Comparison of ENCODE assay signal across 9 mouse cellular contexts in genomic region chr1:64876276-64876675, GRCm38 (mm10).
DNase-seq lines count a peak whose midpoint lies in the region; ATAC-seq and TF ChIP-seq lines count a peak whose summit lies in the region.
"Had no signal": no experiment of that assay in that cellular context is flagged by ENCODE, and none has a peak within 500 bp of the region (broad histone marks: within the 10 kb centered on the region; RNA-seq: fewer than 3 reads in every experiment).

No protein-coding gene starts in this region.

- no peak overlapping the region for H3ac ChIP-seq in myocyte (ENCODE audit: control insufficient read depth, insufficient read length)

- H3K36me3 ChIP-seq in embryonic facial prominence, embryonic 14.5 days (ENCODE audit: control insufficient read depth, insufficient read depth, low read length) = no peaks in the 10 kb centered on the region
- H3K36me3 ChIP-seq in embryonic facial prominence, embryonic 10.5 days (replicated peaks) = peaks cover 4% of the 10 kb centered on the region; the same call in 1 of the 2 replicates
- H3K36me3 ChIP-seq in kidney, embryonic 14.5 days (ENCODE audit: control insufficient read depth, insufficient read depth, low read length) = no peaks in the 10 kb centered on the region
- H3K36me3 ChIP-seq in myocyte (ENCODE audit: control insufficient read depth, insufficient read depth) = no peaks in the 10 kb centered on the region
- no peaks in the 10 kb centered on the region; the same call in 1 of the 2 replicates for H3K36me3 ChIP-seq in midbrain, embryonic 16.5 days (ENCODE audit: control insufficient read depth, insufficient read depth, low read length)
- no peaks in the 10 kb centered on the region; the same call in 1 of the 2 replicates for H3K36me3 ChIP-seq in midbrain, embryonic 10.5 days

- no peak overlapping the region for H3K4me3 ChIP-seq in embryonic facial prominence, embryonic 14.5 days (ENCODE audit: low read depth, low read length)
- H3K4me3 ChIP-seq in embryonic facial prominence, embryonic 10.5 days = no peak overlapping the region
- no peak overlapping the region for H3K4me3 ChIP-seq in kidney, embryonic 14.5 days (ENCODE audit: low read length)
- no peak overlapping the region for H3K4me3 ChIP-seq in myocyte
- H3K4me3 ChIP-seq in midbrain, embryonic 16.5 days (ENCODE audit: low read depth, low read length) = no peak overlapping the region
- H3K4me3 ChIP-seq in midbrain, embryonic 10.5 days = no peak overlapping the region
- H3K4me3 ChIP-seq: embryonic facial prominence, embryonic 13.5 days had no signal

- ATAC-seq in embryonic facial prominence, embryonic 14.5 days (ENCODE audit: low read depth) = no peak
- peak; percentile 95 for ATAC-seq in common myeloid progenitor, adult 5-6 weeks (replicated peaks; ENCODE audit: low read depth, poor library complexity, severe bottlenecking)
- peak; percentile 36; the same call in 1 of the 2 replicates for ATAC-seq in kidney, embryonic 14.5 days (ENCODE audit: low FRiP score, low TSS enrichment)
- no peak for ATAC-seq in midbrain, embryonic 16.5 days

- H3K9me3 ChIP-seq in embryonic facial prominence, embryonic 14.5 days (ENCODE audit: control insufficient read depth, low read length) = no peaks in the 10 kb centered on the region
- no peaks in the 10 kb centered on the region for H3K9me3 ChIP-seq in embryonic facial prominence, embryonic 10.5 days
- H3K9me3 ChIP-seq in kidney, embryonic 14.5 days (ENCODE audit: control insufficient read depth, low read length) = no peaks in the 10 kb centered on the region
- H3K9me3 ChIP-seq in midbrain, embryonic 16.5 days (replicated peaks; ENCODE audit: control insufficient read depth, low read length, poor library complexity, severe bottlenecking) = no peaks in the 10 kb centered on the region
- no peaks in the 10 kb centered on the region for H3K9me3 ChIP-seq in midbrain, embryonic 10.5 days (replicated peaks)
- H3K9me3 ChIP-seq: embryonic facial prominence, embryonic 13.5 days had no signal

- H3K9ac ChIP-seq in embryonic facial prominence, embryonic 14.5 days (ENCODE audit: low read depth, low read length) = no peak overlapping the region
- no peak overlapping the region for H3K9ac ChIP-seq in kidney, embryonic 14.5 days (ENCODE audit: low read depth, low read length)
- H3K9ac ChIP-seq in midbrain, embryonic 16.5 days (ENCODE audit: low read depth, low read length) = no peak overlapping the region
- H3K9ac ChIP-seq: embryonic facial prominence, embryonic 13.5 days had no signal

- no peak overlapping the region for H3K27ac ChIP-seq in embryonic facial prominence, embryonic 14.5 days (replicated peaks; ENCODE audit: low read depth, low read length)
- no peak overlapping the region for H3K27ac ChIP-seq in embryonic facial prominence, embryonic 10.5 days (replicated peaks)
- no peak overlapping the region for H3K27ac ChIP-seq in kidney, embryonic 14.5 days (ENCODE audit: low read depth, low read length)
- H3K27ac ChIP-seq in midbrain, embryonic 16.5 days (ENCODE audit: low read length) = no peak overlapping the region
- no peak overlapping the region for H3K27ac ChIP-seq in midbrain, embryonic 10.5 days (replicated peaks)
- H3K27ac ChIP-seq: embryonic facial prominence, embryonic 13.5 days had no signal

- no peak overlapping the region for H3K4me2 ChIP-seq in embryonic facial prominence, embryonic 14.5 days (ENCODE audit: low read depth, low read length)
- no peak overlapping the region for H3K4me2 ChIP-seq in kidney, embryonic 14.5 days (replicated peaks; ENCODE audit: low read depth, low read length)
- no peak overlapping the region for H3K4me2 ChIP-seq in myocyte (ENCODE audit: low read depth)
- H3K4me2 ChIP-seq in midbrain, embryonic 16.5 days (ENCODE audit: low read length) = no peak overlapping the region
- H3K4me2 ChIP-seq: embryonic facial prominence, embryonic 13.5 days had no signal

- peak; percentile 43 for DNase-seq in embryonic facial prominence, embryonic 14.5 days (ENCODE audit: low spot score)
- no peak for DNase-seq in embryonic facial prominence, embryonic 10.5 days (ENCODE audit: low spot score)
- DNase-seq in midbrain, embryonic 10.5 days (ENCODE audit: low spot score) = no peak
- no peak for DNase-seq in right cerebral cortex, adult 18-20 months

- H3K79me2 ChIP-seq in myocyte (ENCODE audit: control insufficient read depth, insufficient read depth) = no peaks in the 10 kb centered on the region

- H3K4me1 ChIP-seq in embryonic facial prominence, embryonic 14.5 days (ENCODE audit: control insufficient read depth, insufficient read depth, low read length) = no peaks in the 10 kb centered on the region
- no peaks in the 10 kb centered on the region for H3K4me1 ChIP-seq in embryonic facial prominence, embryonic 10.5 days
- 0 out of 2 replicates have a peak, but pooled peaks cover 2% of the 10 kb centered on the region for H3K4me1 ChIP-seq in kidney, embryonic 14.5 days (ENCODE audit: control insufficient read depth, insufficient read depth, low read length)
- no peaks in the 10 kb centered on the region for H3K4me1 ChIP-seq in midbrain, embryonic 16.5 days (ENCODE audit: control insufficient read depth, insufficient read depth, low read length)
- H3K4me1 ChIP-seq in midbrain, embryonic 10.5 days = no peaks in the 10 kb centered on the region
- H3K4me1 ChIP-seq: embryonic facial prominence, embryonic 13.5 days had no signal

- no peak for TF ChIP-seq POLR2A in myocyte (IDR thresholded peaks at IDR 0.05; ENCODE audit: insufficient read length, low read depth)

- 56% methylated on average over 3 of the region's 3 CpGs for WGBS in embryonic facial prominence, embryonic 14.5 days
- 63% methylated on average over 3 of the region's 3 CpGs for WGBS in embryonic facial prominence, embryonic 10.5 days
- WGBS in kidney, embryonic 14.5 days = 52% methylated on average over 3 of the region's 3 CpGs
- 77% methylated on average over 3 of the region's 3 CpGs for WGBS in midbrain, embryonic 16.5 days
- WGBS in midbrain, embryonic 10.5 days = 82% methylated on average over 3 of the region's 3 CpGs

- H3K27me3 ChIP-seq in embryonic facial prominence, embryonic 14.5 days (replicated peaks; ENCODE audit: control insufficient read depth, insufficient read depth, low read length) = no peaks in the 10 kb centered on the region
- H3K27me3 ChIP-seq in embryonic facial prominence, embryonic 10.5 days (replicated peaks; ENCODE audit: low read depth, poor library complexity, severe bottlenecking) = no peaks in the 10 kb centered on the region
- H3K27me3 ChIP-seq in kidney, embryonic 14.5 days (ENCODE audit: control insufficient read depth, insufficient read depth, low read length) = no peaks in the 10 kb centered on the region
- H3K27me3 ChIP-seq in myocyte (ENCODE audit: control insufficient read depth, insufficient read depth, insufficient read length) = no peaks in the 10 kb centered on the region
- no peaks in the 10 kb centered on the region for H3K27me3 ChIP-seq in midbrain, embryonic 16.5 days (ENCODE audit: control insufficient read depth, insufficient read depth, low read depth, low read length)
- no peaks in the 10 kb centered on the region for H3K27me3 ChIP-seq in midbrain, embryonic 10.5 days (ENCODE audit: low read depth, poor library complexity, severe bottlenecking)
- H3K27me3 ChIP-seq: embryonic facial prominence, embryonic 13.5 days had no signal

TF ChIP-seq in myocyte, 11 proteins besides CTCF, POLR2A, EP300 and RAD21:
- TF ChIP-seq USF1 (IDR thresholded peaks at IDR 0.05; ENCODE audit: low read depth) (peak; percentile 62), CEBPB (IDR thresholded peaks at IDR 0.05; ENCODE audit: insufficient read depth, poor library complexity, severe bottlenecking) (no peak)

Comparison
In these comparisons a context has a peak if more than half of its experiments do, and no peak if none do; other contexts are left out.
1. ATAC-seq: peak in common myeloid progenitor, adult 5-6 weeks (single experiment) and kidney, embryonic 14.5 days (single experiment); none in embryonic facial prominence, embryonic 14.5 days (single experiment) and midbrain, embryonic 16.5 days (single experiment).